Mouse (Mus musculus): ENCODE data around the gene Cry2.

The Cry2 gene

DNA sequence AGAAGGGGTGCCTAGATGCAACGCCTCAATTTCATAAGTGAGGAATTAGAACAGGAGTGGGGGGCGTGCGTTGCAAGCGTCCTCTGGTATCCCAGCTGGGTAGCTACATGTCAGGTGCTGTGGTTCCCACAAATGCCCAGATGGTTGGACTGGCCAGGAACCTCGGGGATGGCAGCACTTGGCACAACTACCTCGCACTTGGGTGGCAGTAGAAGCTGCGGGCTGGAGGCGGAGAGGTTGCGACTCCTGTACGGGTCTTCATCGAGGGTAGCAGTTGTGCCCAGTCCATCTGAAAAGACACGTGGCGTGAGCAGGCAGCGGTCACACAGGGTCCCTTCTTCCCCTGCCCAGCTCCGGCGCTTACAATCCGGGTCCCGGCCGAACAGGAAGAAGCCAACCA, 63.5 kb downstream of the Cry2 start:
- no peak for DNase-seq (ENCODE audit: low read depth)

DNA sequence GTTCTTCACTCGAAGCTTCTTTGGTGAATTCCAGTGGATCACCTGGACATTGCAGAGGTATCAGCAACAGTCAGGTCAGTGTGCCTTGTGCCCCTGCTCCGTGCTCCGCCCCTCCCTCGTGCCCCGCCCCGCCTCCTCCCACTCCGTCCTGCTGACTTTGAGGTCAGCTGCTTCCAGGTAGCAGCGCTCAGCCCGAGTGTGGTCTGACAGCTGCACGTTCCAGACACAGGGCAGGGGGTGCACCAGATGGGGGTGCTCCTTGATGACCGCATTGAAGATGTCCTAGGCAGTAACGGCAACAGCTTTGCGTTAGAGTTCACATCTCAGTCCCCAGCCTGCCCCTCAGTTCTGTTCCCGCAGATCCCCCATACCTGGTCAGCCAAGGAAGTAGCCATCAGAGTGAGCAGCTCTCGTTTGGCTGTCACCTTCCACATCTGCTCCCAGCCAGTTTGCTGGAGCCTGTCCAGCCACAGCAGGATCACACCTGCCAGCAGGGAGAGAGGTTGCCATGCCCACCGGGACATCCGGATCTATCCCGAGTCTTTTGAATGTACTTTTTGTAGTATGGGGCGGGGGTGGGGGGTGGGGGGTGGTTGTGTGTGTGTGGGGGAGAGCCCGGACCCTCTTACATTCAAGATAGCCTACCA, 66.3 kb downstream of the Cry2 start:
- no peak for DNase-seq (ENCODE audit: low read depth)

DNA sequence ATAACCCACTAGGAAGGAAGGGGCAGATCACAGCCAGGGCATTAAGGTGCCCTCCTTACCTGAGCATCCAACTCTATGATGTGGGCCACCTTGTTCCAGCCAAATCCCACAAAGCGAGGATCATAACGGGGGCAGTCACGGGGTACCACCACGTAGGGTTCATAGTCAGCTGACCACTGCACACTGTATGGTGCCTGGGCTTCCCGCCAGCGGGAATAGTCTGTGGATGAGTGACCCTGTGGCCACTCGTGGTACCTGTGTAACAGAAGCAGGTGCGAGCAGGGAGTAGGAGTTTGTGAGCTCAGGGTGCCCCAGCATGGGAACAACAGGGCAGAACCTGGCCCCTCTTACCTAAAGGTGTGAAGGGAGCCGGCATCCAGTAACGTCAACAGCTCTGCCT, 68.3 kb downstream of the Cry2 start:
- DNase-seq (ENCODE audit: low read depth) = no peak

DNA sequence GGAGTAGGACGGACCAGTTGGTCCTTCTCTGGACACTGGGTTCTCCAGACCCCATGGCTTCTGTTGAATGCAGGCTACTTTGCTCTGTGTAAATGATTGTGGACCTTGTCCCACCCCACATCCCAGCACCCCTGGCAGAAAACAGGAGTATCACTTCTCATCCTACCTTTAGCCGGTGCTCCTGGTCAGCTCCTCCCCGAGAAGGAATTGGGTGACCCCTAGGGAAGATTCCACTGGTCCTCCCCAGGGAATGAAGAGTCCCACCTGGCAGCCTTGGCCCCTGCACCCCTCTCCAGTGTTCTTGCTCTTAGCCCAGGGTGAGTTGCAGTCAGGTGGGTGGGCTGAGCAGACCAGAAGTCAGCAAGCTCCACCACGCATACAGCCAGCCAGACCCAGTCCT, 69.8 kb downstream of the Cry2 start:
- DNase-seq (ENCODE audit: low read depth) = no peak

DNA sequence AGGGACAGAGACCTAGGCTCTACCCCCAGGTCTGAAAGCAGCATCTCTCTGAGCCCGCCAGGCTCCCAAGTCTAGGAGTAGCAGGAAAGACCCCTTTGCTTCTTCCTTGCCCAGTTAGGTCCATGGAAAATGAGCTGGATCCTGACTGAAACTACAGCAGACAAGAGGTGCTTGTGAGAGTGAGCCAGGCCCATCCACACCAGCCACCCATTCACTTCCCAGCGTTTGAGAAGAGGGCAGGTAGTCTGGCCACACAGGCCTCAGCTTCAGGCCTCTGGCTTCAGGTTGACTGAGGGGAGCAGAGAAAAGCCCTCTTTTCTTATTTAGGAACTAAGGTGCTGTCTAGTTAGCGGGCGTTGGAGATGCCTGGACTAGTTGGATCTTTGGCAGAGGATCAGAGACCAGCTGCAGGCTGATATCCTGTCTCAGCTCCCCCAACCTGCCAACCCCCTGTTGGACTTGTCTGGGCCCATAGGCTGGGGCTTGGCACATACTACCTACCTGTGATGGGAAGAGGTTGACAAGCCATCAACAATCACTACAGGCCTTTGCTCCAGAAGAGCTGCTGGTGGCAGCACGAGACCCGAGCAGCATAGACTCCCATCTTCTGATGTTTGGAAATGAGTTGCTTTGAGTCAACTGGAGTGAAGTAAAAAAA, 71.1 kb downstream of the Cry2 start:
- no peak for DNase-seq (ENCODE audit: low read depth)

DNA sequence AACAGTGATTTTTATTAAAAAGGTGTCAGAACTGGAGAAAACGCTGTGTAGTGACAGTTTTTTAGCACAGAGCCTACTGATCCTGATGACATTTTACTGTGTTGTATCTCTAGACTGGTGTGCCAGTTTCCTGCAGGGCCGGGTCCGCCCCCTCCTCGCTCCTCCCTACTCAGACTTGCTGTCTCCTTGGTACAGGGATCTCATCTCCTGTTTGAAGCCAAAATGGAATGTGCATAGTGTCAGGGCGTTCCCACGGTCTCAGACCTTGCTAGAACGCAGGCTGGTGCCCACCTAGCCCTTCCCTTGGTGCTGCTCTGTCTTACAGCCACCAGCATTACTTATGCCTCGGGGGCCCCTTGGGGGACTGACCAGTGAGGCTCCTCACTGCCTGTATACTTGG, 72.0 kb downstream of the Cry2 start:
- DNase-seq (ENCODE audit: low read depth) = no peak

DNA sequence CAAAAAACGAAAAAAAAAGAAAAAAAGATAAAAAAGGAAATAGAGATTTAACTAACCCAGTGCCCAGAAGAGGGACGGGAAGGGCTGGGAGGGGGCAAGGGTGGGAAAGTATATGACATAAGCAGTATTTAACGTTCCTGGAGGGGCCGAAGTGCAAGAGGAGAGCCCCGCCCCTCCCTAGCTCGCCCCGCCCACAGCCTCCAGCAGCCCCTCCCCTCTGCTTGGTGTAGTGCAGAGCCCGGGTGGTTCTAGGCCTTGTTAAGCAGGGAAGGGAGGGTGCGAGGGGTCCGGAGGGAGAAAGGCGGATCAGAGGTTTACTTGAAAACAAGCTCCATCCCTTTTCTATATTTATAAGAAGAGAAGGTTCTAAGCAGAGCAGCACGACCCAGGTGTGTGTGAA, 73.0 kb downstream of the Cry2 start:
- no peak for DNase-seq (ENCODE audit: low read depth)

DNA sequence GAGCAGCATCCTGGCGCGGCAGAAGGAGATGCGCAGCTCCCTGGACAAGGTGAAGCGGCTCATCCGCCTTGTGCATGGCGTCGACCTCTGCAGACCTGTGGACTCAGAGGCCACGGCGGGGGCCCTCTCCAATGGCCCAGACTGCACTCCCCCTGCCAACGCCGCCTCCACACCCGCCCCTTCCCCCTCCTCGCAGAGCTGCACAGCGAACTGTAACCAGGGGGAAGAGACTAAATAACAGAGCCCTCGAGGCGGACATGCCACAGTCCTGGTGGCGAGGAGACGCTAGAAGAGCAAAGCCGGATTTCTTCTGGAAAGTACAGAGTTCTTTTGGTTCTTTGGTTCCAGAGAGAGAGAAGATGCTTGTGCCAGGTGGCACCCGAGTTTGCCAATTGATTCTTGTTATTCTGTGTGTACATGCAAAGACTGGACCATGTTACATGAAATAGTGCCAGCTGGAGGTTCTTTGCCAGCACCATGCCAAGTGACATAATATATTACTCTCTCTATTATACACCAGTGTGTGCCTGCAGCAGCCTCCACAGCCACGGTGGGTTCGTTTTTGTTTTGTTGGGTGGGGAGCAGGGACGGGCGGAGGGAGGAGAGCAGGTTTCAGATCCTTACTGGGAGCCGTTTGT, 73.5 kb downstream of the Cry2 start:
- DNase-seq (ENCODE audit: low read depth) = no peak

DNA sequence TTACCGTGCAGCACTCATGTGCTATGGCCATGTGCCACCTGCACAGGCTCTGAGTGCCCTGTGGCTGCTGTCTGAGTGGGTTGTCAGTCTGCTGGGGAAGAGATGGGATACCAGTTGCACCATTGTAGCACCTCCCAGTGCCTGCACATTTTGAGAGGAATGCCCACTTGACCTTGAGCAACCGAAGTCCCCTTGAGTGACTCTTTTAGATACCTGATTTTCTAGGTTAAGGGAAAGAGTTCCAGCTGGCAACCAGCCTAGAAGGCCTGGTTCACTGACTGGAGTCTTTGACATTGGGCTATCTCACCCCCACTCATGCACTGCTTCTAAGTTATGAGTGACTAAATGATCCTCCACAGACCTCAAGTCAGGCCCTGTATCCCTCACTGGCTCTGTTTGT, 74.5 kb downstream of the Cry2 start:
- DNase-seq (ENCODE audit: low read depth) = no peak

DNA sequence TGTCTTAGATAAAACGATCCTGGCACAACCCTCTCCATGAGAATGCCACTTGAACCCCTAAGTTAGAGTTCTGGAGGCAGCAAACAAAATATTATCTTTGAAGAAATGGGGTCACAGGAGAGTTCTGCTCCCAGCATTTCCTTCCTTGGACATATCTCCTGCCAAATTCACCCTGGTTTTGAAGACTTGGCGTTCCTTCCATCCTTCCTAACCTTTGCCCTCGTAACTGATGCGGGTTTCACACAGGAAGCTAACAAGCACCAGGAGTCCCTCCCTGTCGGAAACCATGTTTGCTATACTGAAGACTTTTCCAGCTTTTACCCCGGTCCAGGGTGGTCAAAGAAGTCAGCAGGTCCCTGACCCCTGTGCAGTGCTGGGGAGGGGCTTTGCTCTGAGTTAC, 79.6 kb downstream of the Cry2 start:
- no peak for DNase-seq (ENCODE audit: low read depth)
